Mouse (Mus musculus) lung, postnatal 0 days (tissue): ENCODE data around the gene Lyst. TPM values are rescaled to one million over a fixed set of nuclear protein-coding genes. Genes with fewer than 3 reads are reported as not detected.
"Not testable (repeated sequence)": the region's sequence is repeated elsewhere in the genome, so short reads cannot be mapped to it uniquely, and the experiment has no call there.

ENCODE experiments used
- ATAC-seq: fragments of 200-750 bp; cut with Nextera tagmentation; 2 replicates; pipeline ENCODE4 v1.8.0; 2017; ENCODE audit warnings: moderate library complexity
- DNase-seq: peaks from one replicate; pipeline ENCODE4 v3.0.0-alpha.2; 2016; ENCODE audit warnings: low spot score
- H3K27ac ChIP-seq: fragments of 300-500 bp; sonication (generic); 2 replicates; pipeline ENCODE4 v1.5.1; 2014; ENCODE audit warnings: antibody characterized with exemption, mild to moderate bottlenecking, low read length, mixed read lengths
- H3K27me3 ChIP-seq: fragments of 300-500 bp; sonication (generic); replicated peaks from 2 replicates; pipeline ENCODE4 v1.6.1; 2014; ENCODE audit warnings: low read length, mixed read lengths; ENCODE audit not compliant: insufficient read depth
- H3K36me3 ChIP-seq: fragments of 300-500 bp; sonication (generic); 2 replicates; pipeline ENCODE4 v1.6.1; 2014; ENCODE audit warnings: low read length, mixed read lengths; ENCODE audit not compliant: insufficient read depth
- H3K4me1 ChIP-seq: fragments of 300-500 bp; sonication (generic); 2 replicates; pipeline ENCODE4 v1.6.1; 2014; ENCODE audit warnings: antibody characterized with exemption, low read depth, low read length, mixed read lengths; ENCODE audit not compliant: insufficient read depth
- H3K4me2 ChIP-seq: fragments of 300-500 bp; sonication (generic); replicated peaks from 2 replicates; pipeline ENCODE4 v1.6.1; 2014; ENCODE audit warnings: low read depth, mild to moderate bottlenecking, low read length, moderate library complexity, mixed read lengths
- H3K4me3 ChIP-seq: fragments of 300-500 bp; sonication (generic); 2 replicates; pipeline ENCODE4 v1.5.1; 2014; ENCODE audit warnings: low read depth, low read length
- H3K9ac ChIP-seq: fragments of 300-500 bp; sonication (generic); replicated peaks from 2 replicates; pipeline ENCODE4 v1.6.1; 2014; ENCODE audit warnings: low read depth, mild to moderate bottlenecking
- H3K9me3 ChIP-seq: fragments of 300-500 bp; sonication (generic); 2 replicates; pipeline ENCODE4 v1.6.1; 2016; ENCODE audit warnings: low read length, mixed read lengths
- CTCF ChIP-seq: IDR thresholded peaks from 2 replicates; pipeline ENCODE4 v1.5.1; 2016; ENCODE audit warnings: antibody characterized with exemption, mild to moderate bottlenecking
- EP300 ChIP-seq: IDR thresholded peaks from 2 replicates; pipeline ENCODE4 v1.6.1; 2016; ENCODE audit warnings: antibody characterized with exemption, mild to moderate bottlenecking, control low read depth
- WGBS: fragments of 180-500 bp; shearing (Covaris S2); extraction: QIAGEN DNeasy Blood & Tissue Kit; methylation state at CpG from one replicate; pipeline ENCODE4 v1.1.7; 2014; 5-methylcytosine and 5-hydroxymethylcytosine counted together
- polyA plus RNA-seq: library from polyadenylated mRNA; unstranded; fragments of >200 nt; fragmentation: Nextera tagmentation; extraction: Ambion mirVana; gene quantifications from 2 replicates; pipeline ENCODE4 v1.2.1, GENCODE M21; 2015

The Lyst gene
- 7.1 and 7.8 TPM in 2 replicates for polyA plus RNA-seq

DNA sequence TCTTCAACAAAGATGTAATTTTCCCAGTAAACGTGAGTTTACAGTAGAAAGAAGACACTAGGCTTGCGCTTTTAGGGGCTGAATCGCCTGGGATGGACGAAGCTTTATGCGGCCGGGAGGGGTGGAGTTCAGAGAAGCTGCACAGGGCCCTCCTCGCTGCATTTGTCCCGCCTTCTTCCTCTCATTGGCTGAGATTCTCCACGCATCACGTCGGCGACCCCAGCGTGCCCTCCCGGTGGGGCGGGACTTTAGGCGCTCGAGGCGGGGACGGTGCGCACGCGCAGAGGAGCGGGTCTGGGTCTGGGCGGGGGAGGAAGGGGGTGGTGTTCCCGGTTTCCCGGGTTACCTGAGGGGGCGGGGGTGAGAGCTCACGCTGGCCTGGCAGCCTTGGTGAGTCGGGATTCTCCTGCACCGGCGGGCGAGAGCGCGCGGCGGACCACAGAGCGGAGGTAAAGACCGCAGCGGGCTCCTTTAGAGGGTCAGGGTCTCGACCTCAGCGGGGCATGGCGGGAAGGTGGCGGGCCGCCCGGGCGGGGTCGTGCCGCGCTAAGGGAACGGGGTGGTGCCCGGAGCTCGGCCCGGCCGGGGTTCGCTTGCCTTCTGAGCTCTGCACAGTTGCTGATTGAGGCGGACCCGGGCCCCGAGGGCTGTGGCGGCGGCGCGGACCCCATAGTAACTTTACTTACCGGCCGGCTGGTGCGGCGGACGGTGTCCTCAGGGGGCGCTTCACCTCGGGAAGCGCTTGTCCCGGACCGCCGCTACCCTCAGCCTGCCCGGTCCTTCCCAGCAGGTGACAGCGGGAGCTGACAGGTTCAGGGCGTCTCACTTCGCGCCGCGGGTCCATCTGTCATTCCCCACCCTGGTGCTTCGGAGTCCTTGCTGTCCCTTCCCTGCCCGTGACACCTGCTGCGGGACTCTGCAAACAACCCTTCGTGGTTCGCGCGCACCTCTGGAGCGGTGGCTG, at the start of gene Lyst:
Gene Lyst (plus strand): TSS at position 350 of the 964 bp plus-strand sequence.
- H3K27me3 ChIP-seq: no peaks in the 10 kb centered on the region
- H3K9me3 ChIP-seq: no peaks in the 10 kb centered on the region
- TF ChIP-seq CTCF (peak; percentile 50), EP300 (no peak)
- peak within 1 kb of the TSS; percentile 85 for H3K27ac ChIP-seq
- H3K9ac ChIP-seq: peak within 1 kb of the TSS; percentile 37
- under 1% methylated on average over 73 of the region's 88 CpGs for WGBS
- peak within 1 kb of the TSS; percentile 71 for H3K4me2 ChIP-seq
- no peaks in the 10 kb centered on the region for H3K36me3 ChIP-seq
- H3K4me1 ChIP-seq: peaks cover 12% of the 10 kb centered on the region; the same call in 1 of the 2 replicates
- ATAC-seq: peak; percentile 97
- peak within 1 kb of the TSS; percentile 90 for H3K4me3 ChIP-seq
- DNase-seq: peak; percentile 99

DNA sequence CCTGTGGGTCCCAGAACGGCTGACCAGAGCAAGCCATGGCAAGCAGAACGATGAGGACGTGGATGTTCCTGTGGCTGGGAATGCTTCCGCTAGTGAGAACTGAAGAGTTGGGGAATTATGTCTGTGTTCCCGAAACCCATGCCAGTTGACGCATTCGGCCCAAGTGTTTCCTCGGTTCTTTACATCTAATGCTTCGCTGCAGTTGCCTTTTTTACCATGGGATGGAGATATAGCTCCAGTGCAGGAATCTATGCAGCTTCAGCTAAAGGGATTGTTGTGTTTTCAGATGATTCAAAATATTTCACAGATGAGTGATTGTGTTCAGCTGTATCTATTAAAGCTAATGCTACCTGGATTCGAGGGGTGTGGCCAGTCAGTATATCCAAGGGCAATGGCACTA, 47.1 kb upstream of the Lyst start:
- not testable (repeated sequence) for H3K9ac ChIP-seq, ATAC-seq, H3K4me3 ChIP-seq, DNase-seq, H3K36me3 ChIP-seq, H3K27ac ChIP-seq, H3K9me3 ChIP-seq, H3K4me1 ChIP-seq, H3K27me3 ChIP-seq, H3K4me2 ChIP-seq
- 93% methylated on average over 10 of the region's 10 CpGs for WGBS
- TF ChIP-seq CTCF: peak; percentile 51

DNA sequence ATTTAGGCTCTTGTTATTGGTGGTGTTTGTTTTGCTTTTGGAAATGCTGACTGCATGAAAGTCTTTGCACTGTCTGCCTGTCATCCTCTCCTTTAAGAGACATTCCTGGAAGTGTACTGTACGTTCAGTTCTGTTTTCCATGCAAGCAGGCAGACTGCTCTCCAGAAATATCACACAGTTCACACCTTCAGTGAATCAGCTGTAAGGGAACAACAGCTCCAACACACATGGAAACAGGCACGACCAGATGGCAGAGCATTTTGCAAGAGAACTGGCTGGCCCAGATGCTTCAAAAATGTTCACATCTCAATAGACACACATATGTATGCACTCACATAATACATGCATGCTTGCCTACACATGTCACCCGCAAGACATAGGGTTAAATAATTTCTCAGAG, 43.4 kb upstream of the Lyst start:
- no peak overlapping the region for H3K4me2 ChIP-seq
- peak; percentile 74 for TF ChIP-seq EP300
- TF ChIP-seq CTCF: no peak
- DNase-seq (peak; percentile 24), ATAC-seq (peak; percentile 50)
- no peaks in the 10 kb centered on the region for H3K36me3 ChIP-seq
- 52% methylated on average over 3 of the region's 3 CpGs for WGBS
- H3K27me3 ChIP-seq: no peaks in the 10 kb centered on the region
- H3K27ac ChIP-seq: no peak overlapping the region
- no peaks in the 10 kb centered on the region for H3K9me3 ChIP-seq
- H3K9ac ChIP-seq: no peak overlapping the region
- peaks cover 7% of the 10 kb centered on the region; the same call in 1 of the 2 replicates for H3K4me1 ChIP-seq
- no peak overlapping the region for H3K4me3 ChIP-seq

DNA sequence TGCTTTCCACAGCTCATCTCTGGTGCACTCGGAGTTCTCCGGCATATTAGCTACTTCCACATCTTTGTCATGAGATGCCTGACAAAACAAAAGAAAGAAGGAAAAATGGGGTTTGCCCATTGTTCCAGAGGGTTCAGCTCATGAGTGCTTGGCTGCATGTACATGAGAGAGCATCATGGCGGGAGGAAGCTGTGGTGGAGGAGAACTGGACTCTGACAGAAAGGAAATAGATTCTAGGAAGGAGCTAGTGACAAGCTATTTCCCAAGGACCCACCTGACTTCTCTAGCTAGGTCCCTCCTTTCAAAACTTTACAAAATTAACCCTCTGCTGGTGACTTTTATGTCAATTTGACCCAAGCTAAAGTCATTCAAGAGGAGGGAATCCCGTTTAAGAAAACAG, 42.3 kb upstream of the Lyst start:
- DNase-seq (no peak), ATAC-seq (no peak)
- Histone ChIP-seq H3K4me1 (peaks cover 7% of the 10 kb centered on the region; the same call in 1 of the 2 replicates), H3K4me2 (no peak overlapping the region), H3K36me3 (no peaks in the 10 kb centered on the region), H3K4me3 (no peak overlapping the region), H3K9ac (no peak overlapping the region), H3K27me3 (no peaks in the 10 kb centered on the region), H3K27ac (no peak overlapping the region), H3K9me3 (no peaks in the 10 kb centered on the region)
- WGBS: 87% methylated on average over 4 of the region's 4 CpGs
- TF ChIP-seq CTCF (no peak), EP300 (no peak)

DNA sequence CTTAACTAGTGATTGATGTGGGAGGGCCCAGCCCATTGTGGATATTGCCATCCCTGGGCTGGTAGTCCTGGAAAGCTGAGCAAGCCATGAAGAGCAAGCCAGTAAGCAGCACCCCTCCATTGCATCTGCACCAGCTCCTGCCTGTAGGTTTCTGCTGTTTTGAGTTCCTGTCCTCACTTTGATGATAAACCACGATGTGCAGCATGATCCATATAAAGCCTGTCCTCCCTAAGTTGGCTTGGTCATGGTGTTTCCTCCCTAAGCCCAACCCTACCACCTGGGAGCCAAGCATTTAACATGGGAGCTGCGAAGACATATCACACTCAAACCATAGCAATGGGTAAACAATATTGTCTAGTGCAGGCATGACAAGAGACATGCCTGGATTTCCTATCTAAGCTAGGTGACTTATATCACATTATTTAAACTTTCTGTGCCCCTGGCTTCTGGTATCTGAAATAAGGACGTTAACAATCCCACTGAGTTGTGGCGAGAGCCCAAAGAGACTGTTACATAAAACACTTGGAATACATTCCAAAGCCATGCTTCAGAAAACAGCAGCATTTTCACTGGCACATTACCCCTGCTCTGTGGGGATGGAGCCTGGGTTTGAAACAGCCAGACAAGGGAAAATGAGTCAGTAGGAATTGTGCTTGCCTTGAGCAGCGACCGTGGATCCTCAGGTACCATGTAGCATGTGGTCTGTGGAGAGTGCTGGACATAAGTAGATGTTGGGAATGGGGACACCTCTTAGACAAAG, 41.6 kb upstream of the Lyst start:
- Histone ChIP-seq H3K9me3 (no peaks in the 10 kb centered on the region), H3K36me3 (no peaks in the 10 kb centered on the region), H3K9ac (no peak overlapping the region), H3K4me1 (peaks cover 7% of the 10 kb centered on the region; the same call in 1 of the 2 replicates), H3K27ac (no peak overlapping the region), H3K4me3 (no peak overlapping the region), H3K27me3 (no peaks in the 10 kb centered on the region), H3K4me2 (no peak overlapping the region)
- TF ChIP-seq EP300: no peak
- no peak for TF ChIP-seq CTCF
- WGBS: 71% methylated on average over 6 of the region's 6 CpGs
- DNase-seq: no peak
- no peak for ATAC-seq
